Mouse (Mus musculus) hindbrain, embryonic 12.5 days (tissue): ENCODE data around the gene BC004004. TPM values are rescaled to one million over a fixed set of nuclear protein-coding genes. Genes with fewer than 3 reads are reported as not detected.
"Not testable (repeated sequence)": the region's sequence is repeated elsewhere in the genome, so short reads cannot be mapped to it uniquely, and the experiment has no call there.

Experiments
- ATAC-seq: fragments of 200-750 bp; cut with Nextera tagmentation; 2 replicates; pipeline ENCODE4 v1.8.0; 2017; ENCODE audit warnings: moderate TSS enrichment; ENCODE audit not compliant: low FRiP score
- H3K27ac ChIP-seq: fragments of 300-500 bp; sonication (generic); 2 replicates; pipeline ENCODE4 v1.5.1; 2016; ENCODE audit warnings: mild to moderate bottlenecking
- H3K27me3 ChIP-seq: fragments of 300-500 bp; sonication (generic); 2 replicates; pipeline ENCODE4 v1.6.1; 2016; ENCODE audit warnings: mild to moderate bottlenecking
- H3K36me3 ChIP-seq: fragments of 300-500 bp; sonication (generic); 2 replicates; pipeline ENCODE4 v1.6.1; 2016; ENCODE audit warnings: mild to moderate bottlenecking
- H3K4me1 ChIP-seq: fragments of 300-500 bp; sonication (generic); 2 replicates; pipeline ENCODE4 v1.6.1; 2016
- H3K4me2 ChIP-seq: fragments of 300-500 bp; sonication (generic); replicated peaks from 2 replicates; pipeline ENCODE4 v1.6.1; 2016; ENCODE audit warnings: mild to moderate bottlenecking
- H3K4me3 ChIP-seq: fragments of 300-500 bp; sonication (generic); 2 replicates; pipeline ENCODE4 v1.5.1; 2016; ENCODE audit warnings: mild to moderate bottlenecking
- H3K9ac ChIP-seq: fragments of 300-500 bp; sonication (generic); 2 replicates; pipeline ENCODE4 v1.6.1; 2016; ENCODE audit warnings: mild to moderate bottlenecking, moderate library complexity
- H3K9me3 ChIP-seq: fragments of 300-500 bp; sonication (generic); replicated peaks from 2 replicates; pipeline ENCODE4 v1.6.1; 2016; ENCODE audit warnings: mild to moderate bottlenecking
- WGBS: fragments of 180-500 bp; shearing (Covaris S2); methylation state at CpG from one replicate; pipeline ENCODE4 v1.1.7; 2016; 5-methylcytosine and 5-hydroxymethylcytosine counted together
- polyA plus RNA-seq: library from polyadenylated mRNA; unstranded; fragments of >200 nt; fragmentation: Nextera tagmentation; extraction: Ambion mirVana; gene quantifications from 2 replicates; pipeline ENCODE4 v1.2.1, GENCODE M21; 2016

The BC004004 gene
- polyA plus RNA-seq, 1 experiment from 2014 or later = 72.5 TPM

DNA sequence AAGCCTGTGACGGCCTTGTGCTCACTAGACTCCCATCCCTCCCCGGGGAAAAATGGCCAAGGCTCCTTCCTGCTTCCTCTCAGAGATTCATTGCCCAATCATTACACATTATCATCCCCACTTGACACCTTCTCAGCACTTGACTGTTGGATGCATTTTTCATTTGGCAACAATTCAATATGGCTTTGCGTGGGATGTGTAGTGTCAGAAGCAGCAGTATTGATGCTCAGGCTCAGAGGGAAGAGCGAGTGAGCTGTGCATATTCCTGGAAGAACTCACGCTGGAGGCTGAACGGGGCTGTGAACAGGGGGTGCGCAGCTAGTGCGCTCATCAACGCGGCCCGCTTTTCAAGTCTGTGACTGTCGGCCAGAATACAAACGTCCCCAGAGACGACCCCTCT is 17.6 kb upstream of the BC004004 start:
- not testable (repeated sequence) for H3K9ac ChIP-seq, H3K4me3 ChIP-seq, H3K27me3 ChIP-seq, H3K27ac ChIP-seq, ATAC-seq, H3K9me3 ChIP-seq, H3K4me2 ChIP-seq, H3K4me1 ChIP-seq
- H3K36me3 ChIP-seq = peaks cover 53% of the 10 kb centered on the region
- WGBS = 90% methylated on average over 14 of the region's 14 CpGs

DNA sequence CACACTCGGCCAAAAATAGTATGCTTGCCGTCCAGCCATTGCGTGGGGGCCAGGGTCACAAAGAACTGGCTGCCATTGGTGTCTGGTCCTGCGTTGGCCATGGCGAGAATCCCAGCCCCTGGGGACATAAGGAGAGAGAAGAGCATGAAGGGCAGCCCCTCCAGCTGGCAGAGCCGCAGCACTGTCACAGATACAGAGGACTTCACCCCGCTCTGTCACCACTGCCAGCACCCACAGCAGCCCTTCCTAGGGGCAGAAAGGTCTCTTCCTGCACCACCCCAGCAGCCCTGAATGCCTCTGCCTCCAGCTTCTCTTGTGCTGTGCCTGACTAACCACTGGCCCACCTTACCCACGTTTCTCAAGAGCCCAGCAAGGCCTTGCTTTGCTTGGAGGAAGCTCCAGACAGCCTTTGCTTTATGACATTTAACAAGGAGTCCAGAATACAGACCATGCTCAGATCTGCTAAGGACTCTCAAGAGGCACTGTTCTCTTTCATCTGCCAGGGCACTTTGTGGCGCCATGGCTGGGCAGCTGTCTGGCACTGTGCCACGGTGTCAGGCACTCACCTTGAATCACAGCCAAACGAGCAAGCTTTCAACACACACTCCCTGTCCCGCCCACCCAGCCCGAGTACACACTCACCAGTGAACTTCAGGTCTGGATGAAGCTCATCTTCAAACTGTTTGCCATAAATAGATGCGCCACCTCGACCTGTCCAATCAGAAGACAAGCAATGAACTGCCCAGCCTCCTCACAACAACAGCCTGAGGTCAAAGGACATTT is 16.8 kb upstream of the BC004004 start:
- peaks cover 61% of the 10 kb centered on the region for H3K36me3 ChIP-seq
- H3K27me3 ChIP-seq = no peaks in the 10 kb centered on the region
- no peak overlapping the region for H3K4me3 ChIP-seq
- no peak overlapping the region for H3K9ac ChIP-seq
- H3K4me1 ChIP-seq = 0 out of 2 replicates have a peak, but pooled peaks cover 6% of the 10 kb centered on the region
- H3K9me3 ChIP-seq = no peaks in the 10 kb centered on the region
- H3K4me2 ChIP-seq = no peak overlapping the region
- no peak for ATAC-seq
- WGBS = 87% methylated on average over 15 of the region's 15 CpGs
- H3K27ac ChIP-seq = no peak overlapping the region

DNA sequence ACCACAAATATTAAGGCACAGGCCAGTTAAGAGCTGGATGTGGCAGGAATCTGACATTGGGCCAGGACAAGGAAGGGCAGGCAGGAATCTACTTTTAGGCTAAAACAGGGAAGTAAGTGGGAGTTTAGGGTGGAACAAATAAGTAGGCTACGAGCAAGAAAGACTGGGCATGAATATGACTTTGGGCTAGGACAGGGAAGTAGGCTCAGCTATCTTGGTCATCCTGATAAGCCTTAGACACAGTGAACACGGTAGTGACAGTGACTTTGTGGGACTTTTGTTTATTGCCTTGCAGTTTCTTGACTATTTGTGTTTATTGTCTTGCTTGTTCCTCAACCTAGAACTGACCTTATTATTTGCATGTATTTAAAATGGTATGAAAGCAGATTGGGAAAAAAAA is 15.4 kb upstream of the BC004004 start:
- Histone ChIP-seq H3K4me1 (0 out of 2 replicates have a peak, but pooled peaks cover 6% of the 10 kb centered on the region), H3K36me3 (peaks cover 75% of the 10 kb centered on the region), H3K9me3 (no peaks in the 10 kb centered on the region), H3K4me3 (no peak overlapping the region), H3K9ac (no peak overlapping the region), H3K27me3 (no peaks in the 10 kb centered on the region), H3K27ac (no peak overlapping the region), H3K4me2 (no peak overlapping the region)
- WGBS = 96% methylated on average over 2 of the region's 2 CpGs
- no peak for ATAC-seq

- Histone ChIP-seq H3K9me3 (no peaks in the 10 kb centered on the region), H3K27ac (no peak overlapping the region)
- WGBS = 90% methylated on average over 9 of the region's 9 CpGs
These were observed 14.9 kb upstream of the BC004004 start for GRCm38 (mm10) chr17:29253684-29254083.

GRCm38 (mm10) chr17:29254784-29255183 is 13.8 kb upstream of the BC004004 start:
- 93% methylated on average over 6 of the region's 6 CpGs for WGBS
- H3K4me1 ChIP-seq, H3K4me3 ChIP-seq, H3K27me3 ChIP-seq, H3K27ac ChIP-seq, ATAC-seq, H3K4me2 ChIP-seq, H3K9ac ChIP-seq, H3K9me3 ChIP-seq: not testable (repeated sequence)
- peaks cover 73% of the 10 kb centered on the region for H3K36me3 ChIP-seq

More at GRCm38 (mm10) chr17:29253684-29254083, 14.9 kb upstream of the BC004004 start:
- Histone ChIP-seq H3K4me1 (0 out of 2 replicates have a peak, but pooled peaks cover 6% of the 10 kb centered on the region), H3K27me3 (no peaks in the 10 kb centered on the region), H3K9ac (no peak overlapping the region), H3K4me2 (no peak overlapping the region), H3K36me3 (peaks cover 78% of the 10 kb centered on the region), H3K4me3 (no peak overlapping the region)
- no peak for ATAC-seq

- peaks cover 71% of the 10 kb centered on the region for H3K36me3 ChIP-seq
- peaks cover 11% of the 10 kb centered on the region; the same call in 1 of the 2 replicates for H3K4me1 ChIP-seq
- H3K4me3 ChIP-seq = no peak overlapping the region
- no peak overlapping the region; the same call in 1 of the 2 replicates for H3K9ac ChIP-seq
- ATAC-seq = no peak
- H3K4me2 ChIP-seq = no peak overlapping the region
- H3K27ac ChIP-seq = no peak overlapping the region
- 82% methylated on average over 6 of the region's 6 CpGs for WGBS
- H3K27me3 ChIP-seq = no peaks in the 10 kb centered on the region
- H3K9me3 ChIP-seq = no peaks in the 10 kb centered on the region
These were observed 12.1 kb upstream of the BC004004 start for GRCm38 (mm10) chr17:29256507-29256906.

DNA sequence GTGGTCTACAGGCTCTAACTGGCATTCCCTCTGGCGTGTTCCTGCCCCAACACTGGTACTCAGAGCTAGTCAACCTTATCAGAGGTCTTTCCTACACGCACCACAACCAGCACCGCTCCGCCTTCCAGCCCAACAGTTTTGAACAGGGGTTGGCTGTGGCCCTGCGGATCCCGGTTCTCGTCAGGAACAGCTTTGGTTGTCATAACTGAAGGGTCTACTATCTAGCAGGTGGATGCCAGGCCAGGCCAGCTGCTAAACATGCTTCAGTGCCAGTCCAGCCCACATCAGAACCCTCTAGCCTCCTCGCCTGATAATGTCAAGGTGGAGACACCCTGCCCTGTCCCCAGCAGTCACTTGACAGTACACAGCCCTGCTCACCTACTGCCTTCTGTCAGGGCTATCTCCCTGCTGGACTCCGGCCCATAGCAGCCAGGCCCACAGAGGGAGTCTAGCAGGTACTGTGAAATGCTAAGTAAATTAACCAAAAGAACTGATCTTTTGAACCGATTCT is 11.5 kb upstream of the BC004004 start:
- peaks cover 70% of the 10 kb centered on the region for H3K36me3 ChIP-seq
- no peak overlapping the region for H3K9ac ChIP-seq
- no peak for ATAC-seq
- H3K4me3 ChIP-seq = no peak overlapping the region
- no peak overlapping the region for H3K27ac ChIP-seq
- H3K4me2 ChIP-seq = no peak overlapping the region
- H3K9me3 ChIP-seq = no peaks in the 10 kb centered on the region
- H3K4me1 ChIP-seq = peaks cover 12% of the 10 kb centered on the region
- 94% methylated on average over 10 of the region's 10 CpGs for WGBS
- H3K27me3 ChIP-seq = no peaks in the 10 kb centered on the region

DNA sequence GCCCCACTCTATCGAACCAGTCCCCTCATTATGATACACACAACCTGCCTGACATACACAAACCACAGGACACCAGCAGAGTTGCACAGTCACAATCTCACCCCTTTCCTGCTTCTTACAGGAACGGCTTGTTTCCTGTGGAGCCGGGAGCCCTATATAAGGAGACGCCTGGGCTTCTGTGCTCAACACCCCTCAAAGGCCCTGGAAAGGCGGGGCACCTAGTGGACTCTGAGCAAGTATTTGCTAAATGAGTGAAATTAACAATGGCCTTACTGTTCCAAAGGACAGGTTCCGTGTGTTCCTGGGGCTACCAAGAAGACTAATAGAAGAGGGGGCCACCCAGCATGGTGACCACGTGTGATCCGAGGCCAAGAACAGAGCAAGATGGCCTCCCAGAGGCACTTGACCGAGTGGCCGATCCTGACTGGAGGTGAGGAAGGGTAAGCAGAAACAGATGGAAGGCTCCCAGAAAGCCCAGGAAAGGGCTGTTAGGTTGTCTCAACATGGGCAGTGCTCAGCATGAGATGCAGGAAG is 10.5 kb upstream of the BC004004 start:
- Histone ChIP-seq H3K27ac (no peak overlapping the region; the same call in 1 of the 2 replicates), H3K36me3 (peaks cover 62% of the 10 kb centered on the region), H3K4me2 (no peak overlapping the region), H3K9ac (no peak overlapping the region), H3K27me3 (no peaks in the 10 kb centered on the region), H3K9me3 (no peaks in the 10 kb centered on the region), H3K4me3 (no peak overlapping the region), H3K4me1 (peaks cover 19% of the 10 kb centered on the region)
- 71% methylated on average over 10 of the region's 10 CpGs for WGBS
- ATAC-seq = no peak

- Histone ChIP-seq H3K4me1 (peaks cover 22% of the 10 kb centered on the region), H3K27ac (no peak overlapping the region), H3K9ac (no peak overlapping the region), H3K9me3 (no peaks in the 10 kb centered on the region), H3K36me3 (peaks cover 56% of the 10 kb centered on the region), H3K4me3 (no peak overlapping the region), H3K27me3 (no peaks in the 10 kb centered on the region), H3K4me2 (no peak overlapping the region)
- 98% methylated on average over 2 of the region's 2 CpGs for WGBS
- ATAC-seq = no peak
These were observed 9.7 kb upstream of the BC004004 start for GRCm38 (mm10) chr17:29258921-29259320.

- Histone ChIP-seq H3K4me1 (peaks cover 26% of the 10 kb centered on the region), H3K36me3 (peaks cover 50% of the 10 kb centered on the region), H3K27me3 (no peaks in the 10 kb centered on the region), H3K9ac (0 out of 2 replicates have a peak overlapping the region, but pooled peaks have one; percentile 14), H3K4me3 (no peak overlapping the region), H3K9me3 (no peaks in the 10 kb centered on the region), H3K27ac (no peak overlapping the region), H3K4me2 (no peak overlapping the region)
- 4% methylated on average over 3 of the region's 3 CpGs for WGBS
- ATAC-seq = no peak
These were observed 9.1 kb upstream of the BC004004 start for GRCm38 (mm10) chr17:29259489-29259888.

DNA sequence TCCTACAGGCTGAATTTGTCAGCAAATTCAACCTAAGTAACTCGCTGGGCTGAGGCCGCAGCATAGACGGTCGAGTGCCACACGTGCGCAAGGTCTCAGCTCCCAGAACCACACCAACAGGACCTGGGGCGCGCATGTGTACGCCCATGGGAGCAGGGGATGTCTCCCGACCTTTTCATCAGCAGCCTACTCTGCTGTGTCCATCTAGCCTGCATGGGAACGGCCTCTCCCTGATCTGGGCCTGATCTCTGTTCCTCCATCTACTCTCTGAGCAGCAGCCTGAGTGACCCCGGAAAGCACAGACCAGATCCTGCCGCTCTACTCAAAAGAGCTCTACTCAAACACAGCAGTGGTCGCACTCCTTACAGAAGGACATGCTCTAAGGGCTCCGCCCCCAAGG is 8.1 kb upstream of the BC004004 start:
- 87% methylated on average over 15 of the region's 15 CpGs for WGBS
- no peak overlapping the region for H3K4me2 ChIP-seq
- H3K27ac ChIP-seq = no peak overlapping the region
- no peaks in the 10 kb centered on the region for H3K27me3 ChIP-seq
- H3K9me3 ChIP-seq = no peaks in the 10 kb centered on the region
- H3K4me3 ChIP-seq = no peak overlapping the region
- ATAC-seq = no peak
- peaks cover 27% of the 10 kb centered on the region for H3K4me1 ChIP-seq
- H3K36me3 ChIP-seq = peaks cover 47% of the 10 kb centered on the region
- no peak overlapping the region for H3K9ac ChIP-seq

DNA sequence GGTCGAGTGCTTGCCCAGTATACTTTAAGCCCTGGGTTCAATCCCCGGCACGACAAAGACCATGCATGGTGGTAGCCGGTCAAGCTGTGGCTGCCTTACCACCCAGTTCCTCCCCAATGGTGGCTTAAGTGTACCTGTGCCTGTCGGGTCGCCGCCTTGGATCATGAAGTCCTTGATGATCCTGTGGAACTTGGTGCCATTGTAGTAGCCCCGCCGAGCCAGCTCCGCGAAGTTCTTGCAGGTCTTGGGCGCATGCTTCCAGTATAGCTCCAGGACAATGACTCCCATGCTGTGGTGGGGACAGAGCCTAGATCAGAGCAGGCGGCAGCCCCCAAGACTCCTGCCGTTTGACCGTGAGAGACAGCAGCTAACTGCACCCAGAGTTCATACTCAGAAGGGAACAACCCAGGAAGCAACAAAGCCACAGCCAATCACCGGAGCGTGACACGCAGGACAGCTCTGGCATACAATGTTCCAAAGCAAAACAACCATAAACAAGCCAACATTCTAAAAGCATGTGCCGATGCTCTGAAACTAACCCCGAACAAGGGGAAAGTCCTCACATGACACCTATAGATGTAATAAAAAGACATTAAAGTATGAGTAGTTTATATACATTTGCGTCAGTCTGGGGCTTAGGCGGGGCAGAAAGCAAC is 6.9 kb upstream of the BC004004 start:
- no peak for ATAC-seq
- H3K4me3 ChIP-seq = no peak overlapping the region
- no peaks in the 10 kb centered on the region for H3K27me3 ChIP-seq
- H3K9me3 ChIP-seq = no peaks in the 10 kb centered on the region
- no peak overlapping the region for H3K9ac ChIP-seq
- peaks cover 34% of the 10 kb centered on the region for H3K36me3 ChIP-seq
- 93% methylated on average over 22 of the region's 22 CpGs for WGBS
- H3K4me2 ChIP-seq = peak overlapping the region; percentile 66; the same call in 1 of the 2 replicates
- H3K4me1 ChIP-seq = peaks cover 27% of the 10 kb centered on the region
- no peak overlapping the region for H3K27ac ChIP-seq
